ENCODE assay signal across 24 mouse cellular contexts in the genomic region with DNA sequence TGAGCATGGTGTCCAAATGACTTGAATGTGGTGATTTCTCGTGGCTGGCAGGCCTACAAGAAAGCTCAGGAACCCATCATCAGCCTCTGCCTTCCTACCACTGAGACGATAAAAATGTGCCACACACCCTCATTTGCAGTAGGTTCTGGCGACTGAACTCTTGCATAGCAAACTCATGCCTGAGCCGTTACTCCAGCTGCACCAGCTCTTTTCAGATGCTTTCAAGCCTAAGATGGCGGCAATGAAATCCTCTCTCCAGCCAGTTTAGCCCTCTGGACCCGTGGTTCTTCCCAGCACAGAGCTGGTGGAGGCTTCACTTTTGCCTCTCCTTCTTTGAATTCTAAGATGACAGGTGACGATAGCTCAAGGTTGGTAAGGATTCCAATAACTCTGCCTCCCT. TPM values are rescaled to one million over a fixed set of nuclear protein-coding genes. Genes with fewer than 3 reads are reported as not detected.
DNase-seq lines count a peak whose midpoint lies in the region; ATAC-seq and TF ChIP-seq lines count a peak whose summit lies in the region.
"Had no signal": no experiment of that assay in that cellular context is flagged by ENCODE, and none has a peak within 500 bp of the region (broad histone marks: within the 10 kb centered on the region; RNA-seq: fewer than 3 reads in every experiment).

No protein-coding gene starts in this region.

- 65% methylated on average over 7 of the region's 7 CpGs for WGBS in heart, embryonic 16.5 days
- WGBS in small intestine, adult 2 months, result 78% methylated on average over 7 of the region's 7 CpGs

- no peaks in the 10 kb centered on the region for H3K36me3 ChIP-seq in heart, embryonic 16.5 days (ENCODE audit: control insufficient read depth, insufficient read depth)
- no peaks in the 10 kb centered on the region for H3K36me3 ChIP-seq in small intestine, adult 2 months (ENCODE audit: control insufficient read depth, insufficient read depth, low read length)
- H3K36me3 ChIP-seq: embryonic facial prominence, embryonic 13.5 days; forebrain, embryonic 12.5 days; G1E; heart, embryonic 13.5 days; hindbrain, embryonic 15.5 days had no signal

- no peak for TF ChIP-seq POLR2A in small intestine, adult 2 months (IDR thresholded peaks at IDR 0.05; ENCODE audit: low read depth, low read length)

- H3K4me2 ChIP-seq in heart, embryonic 16.5 days (ENCODE audit: low read depth, low read length), result no peak overlapping the region; the same call in 1 of the 2 replicates
- H3K4me2 ChIP-seq: embryonic facial prominence, embryonic 13.5 days; forebrain, embryonic 12.5 days; heart, embryonic 13.5 days; hindbrain, embryonic 15.5 days had no signal

- TF ChIP-seq CTCF in small intestine, adult 2 months (IDR thresholded peaks at IDR 0.05; ENCODE audit: extremely low read depth, insufficient read length, insufficient replicate concordance, low read depth, low read length), result no peak

- ATAC-seq in heart, embryonic 16.5 days (replicated peaks; ENCODE audit: extremely low read depth, insufficient read depth, low FRiP score), result no peak
- ATAC-seq in granulocyte monocyte progenitor cell, adult 5-6 weeks (replicated peaks; ENCODE audit: poor library complexity, severe bottlenecking), result no peak
- ATAC-seq: forebrain, embryonic 16.5 days had no signal

- peak overlapping the region; percentile 41 for H3K4me3 ChIP-seq in heart, embryonic 16.5 days (ENCODE audit: low read length)
- H3K4me3 ChIP-seq in small intestine, adult 2 months (ENCODE audit: low read depth, low read length), result peak overlapping the region; percentile 40
- H3K4me3 ChIP-seq: embryonic facial prominence, embryonic 13.5 days; forebrain, embryonic 12.5 days; heart, embryonic 13.5 days; hindbrain, embryonic 15.5 days had no signal

- H3K27me3 ChIP-seq in heart, embryonic 16.5 days (ENCODE audit: control insufficient read depth, insufficient read depth, low read length), result peaks cover 4% of the 10 kb centered on the region; the same call in 1 of the 2 replicates
- peaks cover 6% of the 10 kb centered on the region; the same call in 1 of the 2 replicates for H3K27me3 ChIP-seq in small intestine, adult 2 months (ENCODE audit: control insufficient read depth, insufficient read depth, low read length)

- H3K9ac ChIP-seq in heart, embryonic 16.5 days (ENCODE audit: low read length), result peak overlapping the region; percentile 42; the same call in 1 of the 2 replicates
- H3K9ac ChIP-seq: embryonic facial prominence, embryonic 13.5 days; forebrain, embryonic 12.5 days; heart, embryonic 13.5 days; hindbrain, embryonic 15.5 days had no signal

- H3K4me1 ChIP-seq in heart, embryonic 16.5 days (ENCODE audit: control insufficient read depth, insufficient read depth, low read length), result no peaks in the 10 kb centered on the region
- H3K4me1 ChIP-seq in small intestine, adult 2 months (ENCODE audit: control insufficient read depth, insufficient read depth, insufficient read length, low read length), result no peaks in the 10 kb centered on the region
- H3K4me1 ChIP-seq: embryonic facial prominence, embryonic 13.5 days; forebrain, embryonic 12.5 days; heart, embryonic 13.5 days; hindbrain, embryonic 15.5 days had no signal

- no peak for DNase-seq in heart, adult 9 months (ENCODE audit: low spot score in 2 of 2)
- peak; percentile 52 to 54 for DNase-seq in thymus, postnatal 10 days (ENCODE audit: low spot score in 2 of 2)
- peak; percentile 63 for DNase-seq in thymus, postnatal 4 days
- no peak for DNase-seq in right cerebral cortex, postnatal 25 days
- DNase-seq: adrenal gland, postnatal 10 days; cerebellum, adult 11 months; cerebellum, adult 8-10 months; cerebellum, postnatal 14 days; gastrocnemius, postnatal 10 days; heart, postnatal 36 days had no signal

- H3K9me3 ChIP-seq in heart, embryonic 16.5 days (replicated peaks; ENCODE audit: control insufficient read depth, low read length), result no peaks in the 10 kb centered on the region
- H3K9me3 ChIP-seq: embryonic facial prominence, embryonic 13.5 days; forebrain, embryonic 12.5 days; G1E; heart, embryonic 13.5 days; hindbrain, embryonic 15.5 days had no signal

- H3K27ac ChIP-seq in heart, embryonic 16.5 days (ENCODE audit: low read length), result peak overlapping the region; percentile 29; the same call in 1 of the 2 replicates
- H3K27ac ChIP-seq in small intestine, adult 2 months (ENCODE audit: insufficient read depth, low read depth, low read length), result no peak overlapping the region
- H3K27ac ChIP-seq: embryonic facial prominence, embryonic 13.5 days; forebrain, embryonic 12.5 days; heart, embryonic 13.5 days; hindbrain, embryonic 15.5 days had no signal

RNA-seq across cellular contexts. Expression of a gene that starts 0.4 kb away (rescaled TPM):
- 37.6 and 99.6 TPM in 2 replicates for polyA plus RNA-seq in heart, embryonic 16.5 days (2015; fragmentation: Nextera tagmentation; extraction: Ambion mirVana)
- 2.8 and 4.0 TPM in 2 replicates for polyA plus RNA-seq in small intestine, adult 2 months (2012; rRNA removed)
- total RNA-seq in granulocyte monocyte progenitor cell, adult 5-6 weeks (2014; fragmentation: Nextera tagmentation), result not detected in 2 replicates
- total RNA-seq in granulocyte monocyte progenitor cell, adult 5-6 weeks (2017), result not detected in 2 replicates
- total RNA-seq: gastrocnemius, postnatal 10 days; heart, postnatal 36 days had no signal
- polyA plus RNA-seq: brain, embryonic 14.5 days; forebrain, embryonic 16.5 days; frontal cortex, adult 2 months; hindbrain, embryonic 11.5 days; hindbrain, embryonic 15.5 days had no signal

RNA-seq across cellular contexts. Expression of a gene that starts 1.8 kb away (rescaled TPM):
- 11.7 and 30.7 TPM in 2 replicates for polyA plus RNA-seq in heart, embryonic 16.5 days (2015; fragmentation: Nextera tagmentation; extraction: Ambion mirVana)
- polyA plus RNA-seq in small intestine, adult 2 months (2012; rRNA removed), result 3.3 and 3.8 TPM in 2 replicates
- not detected in 2 replicates for total RNA-seq in granulocyte monocyte progenitor cell, adult 5-6 weeks (2014; fragmentation: Nextera tagmentation)
- total RNA-seq in granulocyte monocyte progenitor cell, adult 5-6 weeks (2017), result 0.21 TPM in 1 of 2 replicates, not detected in the other
- total RNA-seq: G1E; heart, adult 8-10 months had no signal
- polyA plus RNA-seq: brain, embryonic 14.5 days; embryonic facial prominence, embryonic 13.5 days; forebrain, embryonic 12.5 days; forebrain, embryonic 16.5 days; G1E; hindbrain, embryonic 11.5 days; hindbrain, embryonic 15.5 days had no signal

RNA-seq across cellular contexts. Expression of a gene that starts 14.4 kb away (rescaled TPM):
- polyA plus RNA-seq in heart, embryonic 16.5 days (2015; fragmentation: Nextera tagmentation; extraction: Ambion mirVana), result 16.8 and 17.7 TPM in 2 replicates
- polyA plus RNA-seq in small intestine, adult 2 months (2012; rRNA removed), result 4.9 and 7.1 TPM in 2 replicates
- total RNA-seq in granulocyte monocyte progenitor cell, adult 5-6 weeks (2014; fragmentation: Nextera tagmentation), result 37.9 and 49.8 TPM in 2 replicates
- total RNA-seq in granulocyte monocyte progenitor cell, adult 5-6 weeks (2017), result 25.6 and 28.5 TPM in 2 replicates

RNA-seq across cellular contexts. Expression of a gene that starts 29.6 kb away (rescaled TPM):
- 25.0 and 71.7 TPM in 2 replicates for polyA plus RNA-seq in heart, embryonic 16.5 days (2015; fragmentation: Nextera tagmentation; extraction: Ambion mirVana)
- 12.9 and 13.7 TPM in 2 replicates for polyA plus RNA-seq in small intestine, adult 2 months (2012; rRNA removed)
- not detected in 2 replicates for total RNA-seq in granulocyte monocyte progenitor cell, adult 5-6 weeks (2014; fragmentation: Nextera tagmentation)
- not detected in 2 replicates for total RNA-seq in granulocyte monocyte progenitor cell, adult 5-6 weeks (2017)
- total RNA-seq: common myeloid progenitor, adult 5-6 weeks; gastrocnemius, postnatal 10 days had no signal
- polyA plus RNA-seq: brain, embryonic 14.5 days; embryonic facial prominence, embryonic 13.5 days; forebrain, embryonic 12.5 days; forebrain, embryonic 16.5 days; G1E; hindbrain, embryonic 11.5 days had no signal

RNA-seq across cellular contexts. Expression of a gene that starts 59.3 kb away (rescaled TPM):
- 1,180 and 1,367 TPM in 2 replicates for polyA plus RNA-seq in heart, embryonic 16.5 days (2015; fragmentation: Nextera tagmentation; extraction: Ambion mirVana)
- polyA plus RNA-seq in small intestine, adult 2 months (2012; rRNA removed), result 72.7 and 102 TPM in 2 replicates
- total RNA-seq in granulocyte monocyte progenitor cell, adult 5-6 weeks (2014; fragmentation: Nextera tagmentation), result 710 and 961 TPM in 2 replicates
- total RNA-seq in granulocyte monocyte progenitor cell, adult 5-6 weeks (2017), result 149 and 237 TPM in 2 replicates

Comparison
In these comparisons a context has a peak if more than half of its experiments do, and no peak if none do; other contexts are left out.
1. DNase-seq: peak in thymus, postnatal 10 days (2 of 2) and thymus, postnatal 4 days (single experiment); none in heart, adult 9 months (0 of 2) and right cerebral cortex, postnatal 25 days (single experiment).